Mouse (Mus musculus) limb, embryonic 15.5 days (tissue): Measurements from ENCODE around the gene Spo11. TPM values are rescaled to one million over a fixed set of nuclear protein-coding genes. Genes with fewer than 3 reads are reported as not detected.

Source experiments
- ATAC-seq: fragments of 200-750 bp; cut with Nextera tagmentation; 2 replicates; pipeline ENCODE4 v1.8.0; 2017; ENCODE audit warnings: low read depth, moderate TSS enrichment; ENCODE audit not compliant: insufficient number of reproducible peaks, low FRiP score, low TSS enrichment
- H3K27ac ChIP-seq: fragments of 300-500 bp; sonication (generic); 2 replicates; pipeline ENCODE4 v1.5.1; 2015; ENCODE audit warnings: moderate library complexity, mild to moderate bottlenecking, inconsistent platforms
- H3K27me3 ChIP-seq: fragments of 300-500 bp; sonication (generic); 2 replicates; pipeline ENCODE4 v1.6.1; 2015; ENCODE audit warnings: inconsistent platforms
- H3K36me3 ChIP-seq: fragments of 300-500 bp; sonication (generic); 2 replicates; pipeline ENCODE4 v1.6.1; 2015; ENCODE audit warnings: inconsistent platforms
- H3K4me1 ChIP-seq: fragments of 300-500 bp; sonication (generic); 2 replicates; pipeline ENCODE4 v1.6.1; 2015; ENCODE audit warnings: inconsistent platforms
- H3K4me2 ChIP-seq: fragments of 300-500 bp; sonication (generic); 2 replicates; pipeline ENCODE4 v1.6.1; 2015; ENCODE audit warnings: mild to moderate bottlenecking, inconsistent platforms
- H3K4me3 ChIP-seq: fragments of 300-500 bp; sonication (generic); 2 replicates; pipeline ENCODE4 v1.5.1; 2015; ENCODE audit warnings: mild to moderate bottlenecking, inconsistent platforms
- H3K9ac ChIP-seq: fragments of 300-500 bp; sonication (generic); 2 replicates; pipeline ENCODE4 v1.6.1; 2015; ENCODE audit warnings: inconsistent platforms
- H3K9me3 ChIP-seq: fragments of 300-500 bp; sonication (generic); 2 replicates; pipeline ENCODE4 v1.6.1; 2016; ENCODE audit warnings: inconsistent platforms
- WGBS: fragments of 180-500 bp; shearing (Covaris S2); methylation state at CpG from one replicate; pipeline ENCODE4 v1.1.7; 2015; 5-methylcytosine and 5-hydroxymethylcytosine counted together
- polyA plus RNA-seq: library from polyadenylated mRNA; unstranded; fragments of >200 nt; fragmentation: Nextera tagmentation; extraction: Ambion mirVana; gene quantifications from 2 replicates; pipeline ENCODE4 v1.2.1, GENCODE M21; 2015

Spo11 gene
- polyA plus RNA-seq, 1 experiment from 2014 or later = 3.4 TPM

DNA sequence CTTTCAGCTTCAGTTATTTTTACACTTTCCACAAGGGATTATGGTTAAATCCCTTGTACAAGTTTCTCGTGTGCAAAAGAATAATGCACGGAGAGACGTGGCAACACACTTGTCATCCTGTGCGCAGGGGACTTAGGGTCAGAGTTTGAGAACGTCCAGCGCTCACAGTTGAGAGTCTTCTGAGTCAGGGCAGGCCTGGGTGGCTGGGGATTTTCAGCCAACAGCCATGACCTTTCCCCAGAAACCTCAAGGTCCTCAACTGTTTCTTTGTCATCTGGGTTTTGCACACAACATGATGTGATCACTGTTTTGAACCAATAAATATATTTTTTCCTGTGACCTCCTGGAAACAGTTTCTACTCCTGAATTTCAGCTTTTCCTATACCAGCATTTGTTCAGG lies 12.7 kb downstream of the Spo11 start:
- Histone ChIP-seq H3K4me1 (no peaks in the 10 kb centered on the region), H3K36me3 (no peaks in the 10 kb centered on the region)
- WGBS = 74% methylated on average over 6 of the region's 6 CpGs

DNA sequence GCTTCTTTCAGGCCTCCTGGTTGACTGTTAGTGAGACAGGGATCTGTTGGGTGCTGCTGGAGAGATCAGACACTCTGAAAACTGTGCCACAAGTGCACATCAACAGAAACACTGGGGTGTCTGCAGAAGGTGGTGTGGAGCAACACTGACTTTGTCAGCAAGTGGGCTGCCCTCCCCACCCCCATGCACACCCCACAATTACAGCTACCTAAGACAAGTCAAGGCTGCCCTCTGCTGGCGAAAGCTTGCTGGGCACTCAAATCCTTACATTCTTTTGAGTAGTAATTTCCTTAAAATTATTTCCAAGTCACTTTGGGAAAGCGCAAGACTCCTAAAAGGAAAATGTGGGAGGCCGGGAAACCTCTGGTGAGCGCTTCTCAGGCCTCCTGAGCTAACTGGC lies 18.7 kb downstream of the Spo11 start:
- H3K4me1 ChIP-seq = peaks cover 12% of the 10 kb centered on the region
- no peak overlapping the region for H3K4me2 ChIP-seq
- no peaks in the 10 kb centered on the region for H3K36me3 ChIP-seq
- H3K9me3 ChIP-seq = no peaks in the 10 kb centered on the region
- 12% methylated on average over 4 of the region's 4 CpGs for WGBS
- H3K9ac ChIP-seq = no peak overlapping the region
- ATAC-seq = no peak
- H3K27ac ChIP-seq = no peak overlapping the region
- no peak overlapping the region for H3K4me3 ChIP-seq
- H3K27me3 ChIP-seq = no peaks in the 10 kb centered on the region

More for the DNA sequence above, 12.7 kb downstream of the Spo11 start:
- Histone ChIP-seq H3K9me3 (no peaks in the 10 kb centered on the region), H3K9ac (no peak overlapping the region), H3K27me3 (no peaks in the 10 kb centered on the region), H3K4me3 (no peak overlapping the region), H3K27ac (no peak overlapping the region), H3K4me2 (no peak overlapping the region)
- no peak for ATAC-seq

DNA sequence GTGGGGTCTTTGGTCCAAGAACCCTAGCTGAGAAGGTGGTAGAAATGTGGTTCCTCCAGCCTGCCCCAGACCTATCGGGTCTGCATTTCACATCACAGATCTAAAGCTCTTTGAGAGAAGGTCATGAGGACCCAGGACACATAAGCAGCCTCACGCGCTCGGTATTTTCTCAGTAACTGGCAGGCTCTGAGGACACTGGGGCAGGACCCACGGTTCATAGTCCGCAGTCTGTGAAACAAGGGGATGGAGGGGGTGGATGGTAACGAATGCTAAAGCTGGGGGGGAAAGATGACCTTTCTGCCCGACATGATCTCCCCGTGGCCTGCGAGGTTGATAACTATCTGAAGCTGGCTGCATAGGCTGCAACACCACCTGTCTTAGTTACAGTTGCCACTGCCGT lies 20.2 kb downstream of the Spo11 start:
- H3K9ac ChIP-seq = no peak overlapping the region
- WGBS = 64% methylated on average over 11 of the region's 11 CpGs
- no peak overlapping the region for H3K27ac ChIP-seq
- peaks cover 5% of the 10 kb centered on the region for H3K36me3 ChIP-seq
- no peak for ATAC-seq
- H3K4me3 ChIP-seq = no peak overlapping the region
- H3K4me1 ChIP-seq = peaks cover 22% of the 10 kb centered on the region
- no peak overlapping the region for H3K4me2 ChIP-seq
- no peaks in the 10 kb centered on the region for H3K9me3 ChIP-seq
- H3K27me3 ChIP-seq = no peaks in the 10 kb centered on the region

DNA sequence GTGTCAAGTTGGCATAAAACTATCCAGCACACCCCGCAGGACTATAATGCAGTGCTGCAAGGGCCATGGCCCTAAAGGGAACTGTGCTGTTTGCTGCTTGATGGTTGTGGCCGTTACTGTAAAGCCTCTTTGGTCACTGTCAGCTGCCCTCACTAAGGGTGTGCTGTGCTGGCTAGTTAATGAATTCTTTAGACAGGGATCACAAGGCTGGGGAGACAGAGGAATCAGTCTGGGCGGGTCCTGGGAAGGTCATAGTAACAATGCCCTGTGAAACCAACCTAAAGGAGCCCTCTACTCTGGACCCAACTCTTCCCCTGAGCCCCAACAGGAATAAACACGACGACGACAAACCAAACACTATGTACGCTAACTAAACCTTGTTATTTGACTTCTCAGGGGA lies 21.0 kb downstream of the Spo11 start:
- WGBS = 69% methylated on average over 7 of the region's 7 CpGs

DNA sequence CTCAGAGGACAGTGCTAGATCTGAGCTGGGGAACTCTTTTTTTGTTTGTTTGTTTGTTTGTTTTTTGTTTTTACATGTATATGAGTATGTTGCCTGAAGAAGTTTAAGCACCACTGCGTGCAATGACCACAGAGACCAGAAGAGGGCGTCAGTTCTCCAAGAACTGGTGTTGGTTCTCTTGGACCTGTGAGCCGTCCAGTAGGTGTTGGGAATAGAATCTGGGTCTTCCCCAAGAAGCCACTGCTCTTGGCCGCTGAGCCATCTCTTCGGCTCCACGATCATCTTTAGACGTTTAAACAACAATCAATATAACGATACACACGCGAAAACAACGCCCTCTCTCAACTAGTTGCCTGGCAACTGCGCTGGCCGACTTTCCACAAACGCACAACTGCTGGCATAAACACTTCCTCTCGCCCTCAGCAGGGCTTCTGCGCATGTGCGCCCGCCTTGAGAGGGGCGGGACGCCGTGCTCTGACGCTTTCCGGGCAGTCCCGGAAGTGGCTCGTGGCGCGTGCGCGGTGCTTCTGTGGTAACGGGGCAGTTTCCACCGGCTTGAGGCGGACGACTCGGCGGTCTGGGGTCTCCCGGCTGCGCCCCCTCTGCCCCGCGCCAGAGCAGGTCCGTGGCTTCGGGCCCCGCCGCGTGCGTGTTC lies 22.3 kb downstream of the Spo11 start, which contains the start of gene Rae1:
TSS of gene Rae1 (plus strand) at position 488 of the 655 bp plus-strand sequence.
- peak; percentile 94 for ATAC-seq

More for the DNA sequence above, 21.0 kb downstream of the Spo11 start:
- Histone ChIP-seq H3K9ac (no peak overlapping the region), H3K4me2 (no peak overlapping the region), H3K36me3 (peaks cover 12% of the 10 kb centered on the region), H3K9me3 (no peaks in the 10 kb centered on the region), H3K27ac (no peak overlapping the region), H3K27me3 (no peaks in the 10 kb centered on the region), H3K4me3 (no peak overlapping the region), H3K4me1 (peaks cover 22% of the 10 kb centered on the region)
- ATAC-seq = no peak

DNA sequence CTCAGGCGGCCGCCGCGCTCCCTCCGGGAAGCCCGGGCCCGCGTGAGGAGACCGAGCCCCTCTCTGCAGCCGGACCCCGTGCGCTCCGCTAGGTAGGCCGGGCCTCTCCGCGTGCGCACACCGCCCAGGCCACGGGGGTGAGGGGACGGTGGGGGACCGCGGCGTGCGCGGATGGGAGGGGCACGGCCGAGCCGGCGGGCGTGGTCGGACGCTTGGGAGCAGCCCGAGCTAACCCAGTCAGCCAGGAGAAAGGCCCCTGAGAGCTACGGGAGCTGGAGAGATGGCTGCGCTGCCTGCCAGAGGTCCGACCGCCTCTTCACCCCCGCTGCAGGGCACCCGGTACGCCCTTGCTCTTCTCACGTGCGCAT lies 22.8 kb downstream of the Spo11 start:
- H3K27me3 ChIP-seq = no peaks in the 10 kb centered on the region
- under 1% methylated on average over 42 of the region's 42 CpGs for WGBS

More for the DNA sequence above, 22.3 kb downstream of the Spo11 start, which contains the start of gene Rae1:
- no peaks in the 10 kb centered on the region for H3K27me3 ChIP-seq
- H3K27ac ChIP-seq = peak within 1 kb of the TSS; percentile 92
- H3K4me2 ChIP-seq = peak within 1 kb of the TSS; percentile 72
- H3K4me3 ChIP-seq = peak within 1 kb of the TSS; percentile 96
- under 1% methylated on average over 44 of the region's 45 CpGs for WGBS
- H3K36me3 ChIP-seq = peaks cover 25% of the 10 kb centered on the region
- H3K4me1 ChIP-seq = peaks cover 22% of the 10 kb centered on the region
- H3K9me3 ChIP-seq = no peaks in the 10 kb centered on the region
- H3K9ac ChIP-seq = peak within 1 kb of the TSS; percentile 96

DNA sequence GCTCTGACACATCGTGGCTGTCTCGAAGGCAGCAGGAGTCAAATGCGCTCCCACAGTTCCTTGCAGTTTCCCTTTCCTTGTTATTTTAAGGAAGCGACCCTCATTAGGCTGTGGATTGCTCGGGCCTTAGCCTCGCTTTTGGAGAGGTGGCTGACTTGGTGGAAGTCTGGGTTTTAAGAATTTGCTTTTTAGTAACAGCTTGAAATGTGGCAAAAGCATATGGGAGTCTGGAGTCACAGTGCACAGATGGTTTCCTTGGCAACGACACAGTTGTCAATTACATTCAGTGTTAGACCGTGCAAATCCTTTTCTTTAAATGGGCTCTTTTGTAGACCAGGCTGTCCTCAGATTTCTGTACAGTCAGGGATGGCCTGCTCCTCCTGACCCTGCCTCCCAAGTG lies 23.4 kb downstream of the Spo11 start:
- ATAC-seq = no peak
- Histone ChIP-seq H3K4me2 (peak overlapping the region; percentile 72), H3K27ac (peak overlapping the region; percentile 92; the same call in 1 of the 2 replicates), H3K27me3 (no peaks in the 10 kb centered on the region), H3K9me3 (no peaks in the 10 kb centered on the region), H3K4me3 (peak overlapping the region; percentile 96), H3K36me3 (peaks cover 33% of the 10 kb centered on the region), H3K9ac (peak overlapping the region; percentile 96), H3K4me1 (peaks cover 22% of the 10 kb centered on the region)
- 19% methylated on average over 8 of the region's 8 CpGs for WGBS

More for the DNA sequence above, 22.8 kb downstream of the Spo11 start:
- Histone ChIP-seq H3K4me3 (peak overlapping the region; percentile 96), H3K4me2 (peak overlapping the region; percentile 72), H3K9ac (peak overlapping the region; percentile 96), H3K9me3 (no peaks in the 10 kb centered on the region), H3K27ac (peak overlapping the region; percentile 92), H3K36me3 (peaks cover 30% of the 10 kb centered on the region), H3K4me1 (peaks cover 22% of the 10 kb centered on the region)
- ATAC-seq = peak; percentile 86

DNA sequence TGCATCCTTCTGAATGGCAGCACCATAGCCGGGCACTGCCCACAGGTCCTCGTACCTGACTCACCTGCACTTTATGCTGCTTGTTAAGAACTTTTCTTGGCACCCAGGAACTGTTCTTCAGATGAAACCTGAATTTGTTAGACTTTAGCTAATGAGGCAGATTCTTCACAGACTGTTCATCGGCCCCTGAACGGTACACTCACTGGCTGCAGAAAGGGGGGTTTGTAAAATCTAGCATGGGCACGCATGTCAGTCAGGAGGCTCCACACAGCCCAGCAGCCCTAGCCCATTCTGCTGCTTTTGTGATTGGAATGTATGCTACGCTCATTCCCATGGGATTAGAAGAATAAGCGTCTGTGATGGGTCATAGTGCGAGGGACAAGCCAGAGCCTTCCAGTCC lies 26.2 kb downstream of the Spo11 start:
- Histone ChIP-seq H3K9me3 (no peaks in the 10 kb centered on the region), H3K4me3 (no peak overlapping the region), H3K27ac (no peak overlapping the region), H3K27me3 (no peaks in the 10 kb centered on the region), H3K4me2 (no peak overlapping the region), H3K9ac (no peak overlapping the region), H3K4me1 (peaks cover 16% of the 10 kb centered on the region), H3K36me3 (peaks cover 60% of the 10 kb centered on the region)
- no peak for ATAC-seq
- WGBS = 92% methylated on average over 8 of the region's 8 CpGs

DNA sequence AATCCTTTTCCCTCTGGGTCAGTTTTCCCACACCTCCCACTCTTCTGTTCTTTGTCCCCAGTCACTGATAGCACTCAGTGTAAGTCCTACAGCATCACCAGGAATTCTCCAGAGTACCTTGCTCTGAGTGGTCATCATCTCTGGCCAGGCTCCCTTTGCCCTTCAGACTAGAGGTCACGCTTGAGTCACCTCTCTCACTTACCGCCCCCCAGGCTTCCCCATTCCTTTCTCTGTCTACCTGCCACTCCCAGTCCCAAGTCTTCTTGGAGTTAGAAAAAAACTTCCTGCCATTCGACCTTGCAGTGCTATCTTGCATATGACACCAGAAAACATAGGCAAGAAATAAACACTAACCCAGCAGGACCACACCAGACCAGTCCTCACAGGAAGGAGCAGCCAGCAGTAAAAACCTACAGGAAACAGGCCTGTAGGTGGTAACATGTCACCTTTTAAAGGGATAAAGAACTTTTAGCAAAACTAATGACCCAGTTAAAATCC lies 32.8 kb downstream of the Spo11 start:
- WGBS = 75% methylated on average over 3 of the region's 3 CpGs
- H3K27me3 ChIP-seq = no peaks in the 10 kb centered on the region
- H3K9ac ChIP-seq = no peak overlapping the region
- no peaks in the 10 kb centered on the region for H3K9me3 ChIP-seq
- H3K4me3 ChIP-seq = no peak overlapping the region
- H3K4me2 ChIP-seq = no peak overlapping the region
- no peaks in the 10 kb centered on the region for H3K4me1 ChIP-seq
- H3K36me3 ChIP-seq = peaks cover 96% of the 10 kb centered on the region
- H3K27ac ChIP-seq = no peak overlapping the region
- no peak for ATAC-seq

DNA sequence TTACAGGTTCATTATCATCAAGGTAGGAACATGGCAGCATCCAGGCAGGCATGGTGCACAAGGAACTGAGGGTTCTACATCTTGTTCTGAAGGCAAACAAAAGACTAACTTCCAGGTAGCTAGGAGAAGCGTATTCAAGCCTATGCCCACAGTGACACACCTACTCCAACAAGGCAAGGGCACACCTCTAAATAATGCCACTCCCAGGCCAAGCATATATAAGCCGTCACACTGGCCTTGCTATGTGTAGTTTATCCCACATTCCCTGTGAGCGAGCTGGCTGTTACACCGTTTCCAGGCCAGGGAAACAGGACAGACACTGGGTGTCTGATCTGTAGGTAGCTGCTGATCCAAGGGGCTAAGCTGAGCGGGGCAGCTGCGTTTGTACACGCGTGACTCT lies 33.9 kb downstream of the Spo11 start:
- Histone ChIP-seq H3K27ac (no peak overlapping the region), H3K27me3 (no peaks in the 10 kb centered on the region), H3K4me3 (no peak overlapping the region), H3K9ac (no peak overlapping the region), H3K4me1 (no peaks in the 10 kb centered on the region), H3K36me3 (peaks cover 98% of the 10 kb centered on the region), H3K9me3 (no peaks in the 10 kb centered on the region), H3K4me2 (no peak overlapping the region)
- ATAC-seq = no peak
- WGBS = 96% methylated on average over 8 of the region's 8 CpGs

DNA sequence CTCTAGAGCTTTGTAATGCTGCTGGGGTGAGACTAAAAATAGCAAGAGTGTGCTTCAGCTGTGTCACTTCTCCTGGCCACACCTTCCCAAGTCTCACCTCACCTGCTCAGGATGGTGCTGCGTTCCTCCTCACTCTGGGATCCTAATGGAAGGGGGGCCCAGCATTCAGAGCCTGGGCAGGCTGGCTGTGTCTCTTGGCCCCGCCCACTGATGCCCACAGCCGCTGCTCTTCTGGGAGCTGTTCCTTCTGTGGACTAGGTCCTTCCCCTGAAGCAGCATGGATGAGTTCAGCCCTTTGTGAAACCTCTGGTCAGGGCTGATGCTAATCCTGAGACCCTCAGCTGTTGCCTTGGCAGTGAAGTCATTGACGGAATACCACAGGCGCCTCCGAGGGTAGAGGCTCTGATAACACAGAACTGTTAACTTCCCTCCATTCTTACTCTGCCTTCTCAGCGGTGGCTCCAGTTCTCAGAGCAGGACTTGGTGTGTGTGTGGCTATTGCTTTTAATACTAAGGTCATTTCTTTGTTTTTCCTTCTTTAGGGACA lies 37.3 kb downstream of the Spo11 start:
- H3K27ac ChIP-seq = no peak overlapping the region
- no peak for ATAC-seq
- H3K27me3 ChIP-seq = peaks cover 5% of the 10 kb centered on the region; the same call in 1 of the 2 replicates
- no peak overlapping the region for H3K9ac ChIP-seq
- peaks cover 64% of the 10 kb centered on the region for H3K36me3 ChIP-seq
- H3K4me3 ChIP-seq = no peak overlapping the region
- 73% methylated on average over 7 of the region's 7 CpGs for WGBS
- H3K9me3 ChIP-seq = no peaks in the 10 kb centered on the region
- H3K4me2 ChIP-seq = no peak overlapping the region
- H3K4me1 ChIP-seq = peaks cover 7% of the 10 kb centered on the region

DNA sequence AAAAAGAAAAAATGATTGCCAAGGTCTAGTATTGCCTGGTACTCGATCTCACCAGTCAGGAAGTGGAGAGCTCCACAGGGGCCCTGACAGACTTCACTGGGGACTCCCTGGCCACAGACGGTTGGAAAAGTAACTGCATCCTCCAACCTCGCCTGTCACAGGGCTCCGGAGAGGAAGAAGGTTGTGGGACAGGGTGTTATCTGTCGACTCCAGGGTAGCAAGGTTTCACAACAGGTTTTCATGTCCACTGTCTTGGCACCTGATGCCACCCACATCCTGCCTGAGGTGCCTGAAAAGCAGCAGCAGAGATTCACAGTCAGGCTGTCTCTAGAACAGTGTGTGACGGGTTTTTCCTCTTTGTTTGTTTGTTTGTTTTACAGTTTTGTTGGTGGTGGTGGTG lies 40.4 kb downstream of the Spo11 start:
- WGBS = 35% methylated on average over 6 of the region's 6 CpGs
- no peak for ATAC-seq
- Histone ChIP-seq H3K4me2 (no peak overlapping the region), H3K9me3 (no peaks in the 10 kb centered on the region), H3K36me3 (peaks cover 33% of the 10 kb centered on the region), H3K27ac (no peak overlapping the region), H3K4me1 (peaks cover 25% of the 10 kb centered on the region), H3K4me3 (no peak overlapping the region), H3K9ac (no peak overlapping the region), H3K27me3 (peaks cover 8% of the 10 kb centered on the region)
